Mouse (Mus musculus) adrenal gland, adult 2 months (tissue): ENCODE measurements at regions not wholly inside any gene's neighbourhood (a gene's known extent, or its start where the extent isn't known, plus 50 kb on each side); places are given as distances from the start of the nearest gene placed in this dataset.
A peak's percentile ranks its signal among the peaks of the same experiment; 100 is the strongest.

ENCODE experiments used
- DNase-seq: peaks from one replicate; pipeline ENCODE4 v3.0.0; 2021

- no peak for DNase-seq
Measured at GRCm38 (mm10) chr12:73491370-73491769, 54.8 kb downstream of the Tmem30b start.

DNA sequence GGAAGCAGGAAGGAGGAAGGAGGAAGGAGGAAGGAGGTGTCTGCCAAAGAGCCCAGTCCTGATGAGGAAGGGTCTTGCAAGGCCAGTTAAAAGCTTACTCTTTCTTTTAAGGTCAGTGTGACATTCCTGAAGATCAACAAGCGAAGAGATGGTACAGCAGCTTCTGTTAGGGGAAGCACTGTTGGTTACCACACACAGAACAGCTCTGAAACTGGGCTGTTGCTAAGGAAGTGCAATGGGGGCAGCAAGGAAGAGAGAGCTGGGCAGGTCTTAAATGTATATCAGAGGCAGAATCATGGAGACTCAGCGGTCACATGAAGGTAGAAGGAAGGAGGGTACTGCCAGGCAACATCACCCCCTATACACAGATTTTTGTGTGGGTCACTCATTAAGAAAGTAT, 63.3 kb downstream of the Tmem30b start:
- DNase-seq = no peak

DNA sequence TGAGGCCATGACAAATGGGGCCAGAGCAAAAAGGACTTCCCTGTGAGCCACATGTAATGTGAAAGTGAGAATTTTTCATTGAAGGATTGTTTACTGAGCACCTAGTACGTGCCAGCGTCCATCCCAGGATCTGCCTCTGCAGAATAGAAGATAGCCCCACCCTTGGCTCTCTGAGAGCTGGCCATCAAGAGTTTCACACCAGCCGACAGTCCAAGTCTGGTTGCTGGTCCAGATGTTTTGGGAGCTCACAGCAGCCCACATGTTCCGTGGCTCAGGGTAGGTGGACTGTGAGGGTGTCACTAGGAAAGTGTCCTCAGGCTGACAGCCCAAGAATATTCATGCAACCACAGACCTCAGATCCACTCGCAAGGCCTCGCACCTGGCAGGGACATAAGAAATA, 63.9 kb downstream of the Tmem30b start:
- DNase-seq = no peak

GRCm38 (mm10) chr12:73481705-73482104, 64.5 kb downstream of the Tmem30b start:
- no peak for DNase-seq

DNA sequence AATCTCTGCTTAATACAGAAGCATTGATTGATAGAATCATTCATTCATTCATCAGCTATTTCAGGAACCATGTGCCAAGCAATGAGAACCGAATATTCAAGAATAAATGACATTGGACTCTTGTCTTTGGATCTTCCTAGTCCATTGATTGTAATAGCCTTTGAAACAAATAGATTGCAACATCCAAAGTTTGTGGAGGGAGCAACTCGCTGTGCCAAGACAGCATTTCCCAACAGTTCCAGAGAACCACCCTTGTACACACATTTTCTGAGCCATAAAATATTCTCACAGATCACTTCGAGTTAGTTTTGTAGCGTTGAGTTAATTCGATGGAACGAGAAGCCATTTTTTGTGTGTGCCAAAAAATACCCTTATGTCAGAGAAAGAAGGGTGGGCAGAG, 65.0 kb downstream of the Tmem30b start:
- peak; percentile 28 for DNase-seq

GRCm38 (mm10) chr12:73480610-73480971, 65.6 kb downstream of the Tmem30b start:
- DNase-seq = no peak

GRCm38 (mm10) chr12:73479932-73480609, 66.1 kb downstream of the Tmem30b start:
- DNase-seq = no peak

GRCm38 (mm10) chr12:73478641-73479040, 67.6 kb downstream of the Tmem30b start:
- peak; percentile 21 for DNase-seq

DNA sequence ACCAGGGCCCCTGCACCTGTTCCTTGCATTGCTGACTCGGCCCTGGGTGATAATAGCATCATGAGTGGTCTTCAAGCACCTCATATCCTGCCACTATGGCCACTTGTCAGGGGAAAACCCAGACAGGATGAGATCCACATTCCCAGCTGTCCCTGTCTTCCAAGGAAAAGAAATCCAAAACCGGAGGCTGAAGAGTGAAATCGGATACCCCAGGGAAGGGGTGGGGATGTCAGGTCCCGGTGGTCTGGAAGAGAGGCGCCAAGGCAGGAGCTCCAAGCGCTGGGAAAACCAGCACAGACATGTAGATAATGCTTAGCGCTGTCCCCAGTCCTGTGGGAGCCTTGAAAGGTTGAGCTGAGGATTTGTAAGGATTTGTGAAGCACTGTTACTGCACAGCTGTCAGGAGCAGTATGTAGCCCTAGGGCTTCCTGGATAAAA, 69.8 kb downstream of the Tmem30b start:
- DNase-seq = no peak

- no peak for DNase-seq
Measured at GRCm38 (mm10) chr12:73475774-73476173, 70.4 kb downstream of the Tmem30b start.

DNA sequence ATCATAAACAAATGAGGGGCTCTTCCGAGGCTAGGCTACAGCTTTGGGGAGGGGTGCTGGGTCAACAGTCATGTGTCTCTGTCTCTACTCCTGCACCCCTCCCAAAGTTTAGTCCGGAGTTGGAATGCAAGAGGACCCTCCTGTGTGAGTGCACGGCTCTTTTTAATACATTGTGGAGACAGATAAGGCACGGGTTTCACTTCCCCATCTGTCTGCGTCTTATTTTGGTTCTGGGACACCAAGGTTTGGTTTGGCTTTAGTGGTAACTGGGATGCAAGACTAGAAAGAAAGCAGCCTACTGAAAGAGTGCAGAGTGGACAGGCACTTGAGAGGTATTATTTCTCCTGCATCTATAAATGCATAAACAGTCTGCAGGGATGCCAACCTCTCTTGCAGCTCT, 71.2 kb downstream of the Tmem30b start:
- no peak for DNase-seq

DNA sequence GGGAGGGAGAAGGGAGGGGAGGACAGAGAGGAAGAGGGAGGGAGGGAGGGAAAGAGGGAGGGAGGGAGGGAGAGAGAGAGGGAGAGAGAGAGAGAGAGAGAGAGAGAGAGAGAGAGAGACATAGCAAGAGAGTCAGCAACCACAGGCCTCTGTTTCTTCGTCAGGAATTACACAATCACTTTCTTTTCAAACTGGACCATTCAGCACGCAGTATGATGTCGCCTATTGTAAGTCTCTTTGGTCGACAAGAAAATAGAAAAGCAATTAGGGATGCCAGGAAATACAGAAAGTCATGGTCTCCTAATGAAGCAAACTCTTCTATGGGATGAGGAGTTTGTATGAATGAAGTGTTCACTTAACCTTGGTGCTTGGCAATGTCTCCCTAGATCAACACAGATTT, 73.1 kb downstream of the Tmem30b start:
- DNase-seq = no peak

GRCm38 (mm10) chr12:73471966-73472365, 74.2 kb downstream of the Tmem30b start:
- no peak for DNase-seq

DNA sequence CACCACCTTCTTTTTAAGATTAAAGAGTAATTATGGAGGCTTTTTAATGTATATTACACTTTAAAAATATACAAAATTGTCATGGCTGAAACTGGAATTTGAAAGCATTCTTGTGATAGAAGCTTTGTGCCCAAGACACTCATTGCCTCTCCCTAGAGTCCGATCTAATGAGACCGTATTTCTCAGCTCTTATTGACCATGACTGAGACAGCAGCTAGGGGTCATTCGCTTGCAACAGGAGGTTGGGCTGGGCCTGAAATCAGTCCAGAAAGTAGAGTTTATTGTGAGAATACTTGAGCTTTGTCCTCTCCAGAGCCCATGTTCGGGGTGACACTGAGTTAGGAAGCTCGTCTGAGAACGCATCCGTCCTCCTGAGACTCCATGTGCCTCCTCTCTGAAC, 79.7 kb downstream of the Tmem30b start:
- DNase-seq = no peak

DNA sequence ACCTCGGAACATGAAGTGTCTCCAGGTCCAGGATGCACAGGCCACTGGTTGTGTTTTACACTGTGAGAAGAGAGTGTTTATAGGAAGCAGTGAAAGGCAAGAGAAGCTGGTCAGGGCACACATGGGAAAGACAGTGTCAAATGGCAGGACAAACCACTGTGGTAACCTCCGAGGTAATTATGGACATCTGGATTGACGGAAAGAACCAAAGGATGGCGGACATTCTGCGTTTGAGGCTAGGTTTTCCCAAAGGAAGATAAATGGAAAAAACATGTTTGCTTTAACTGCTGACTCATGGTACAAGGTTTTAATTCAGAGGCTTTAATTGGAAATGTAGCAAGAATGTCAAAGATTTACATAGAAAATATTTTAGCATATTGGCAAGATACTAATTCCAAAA, 80.2 kb downstream of the Tmem30b start:
- DNase-seq = no peak

- DNase-seq = no peak
Measured at GRCm38 (mm10) chr12:73464311-73464710, 81.9 kb downstream of the Tmem30b start.

DNA sequence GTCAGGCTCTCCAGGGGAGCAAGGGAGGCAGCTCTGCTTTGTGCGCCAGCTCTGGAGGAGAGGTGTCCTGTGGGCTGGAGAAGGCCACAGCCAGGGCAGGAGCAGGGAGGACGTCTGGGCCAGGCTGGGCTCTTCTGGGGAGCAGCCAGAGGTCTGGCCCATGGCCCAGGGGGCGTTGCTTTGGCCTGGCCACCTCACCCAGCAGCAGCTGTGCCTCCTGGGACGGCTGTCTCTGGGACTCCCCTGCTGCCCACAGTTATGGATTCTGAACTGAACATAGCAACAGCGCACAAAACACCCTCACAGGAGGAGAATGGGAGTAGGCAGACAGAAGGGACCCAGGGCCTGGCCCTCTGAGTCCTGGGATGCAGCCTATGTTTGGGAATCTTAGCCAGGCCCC, 84.1 kb downstream of the Tmem30b start:
- DNase-seq = peak; percentile 83

DNA sequence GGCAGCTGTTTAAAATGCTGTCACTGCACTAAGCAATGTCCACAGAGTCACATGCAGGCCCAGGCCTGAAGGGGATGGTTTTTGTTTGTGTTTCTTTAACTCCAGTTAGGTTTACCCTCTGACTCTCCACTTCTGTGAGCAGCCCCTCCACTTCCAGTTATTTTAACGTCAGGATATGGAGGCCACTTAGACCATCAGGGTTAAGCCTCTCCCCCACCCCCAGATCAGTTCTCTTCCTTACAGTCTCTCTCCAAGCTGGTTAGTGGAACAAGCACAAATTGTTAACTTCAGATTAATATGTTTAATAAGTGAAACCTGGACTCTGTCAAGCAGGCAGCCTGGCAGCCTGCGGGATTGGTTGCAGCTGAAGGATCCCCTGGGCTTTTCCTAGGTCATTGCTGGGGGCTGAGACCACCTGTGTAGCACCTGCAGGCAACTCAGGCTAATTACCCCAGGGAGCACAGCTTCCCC, 85.9 kb downstream of the Tmem30b start:
- DNase-seq = no peak

DNA sequence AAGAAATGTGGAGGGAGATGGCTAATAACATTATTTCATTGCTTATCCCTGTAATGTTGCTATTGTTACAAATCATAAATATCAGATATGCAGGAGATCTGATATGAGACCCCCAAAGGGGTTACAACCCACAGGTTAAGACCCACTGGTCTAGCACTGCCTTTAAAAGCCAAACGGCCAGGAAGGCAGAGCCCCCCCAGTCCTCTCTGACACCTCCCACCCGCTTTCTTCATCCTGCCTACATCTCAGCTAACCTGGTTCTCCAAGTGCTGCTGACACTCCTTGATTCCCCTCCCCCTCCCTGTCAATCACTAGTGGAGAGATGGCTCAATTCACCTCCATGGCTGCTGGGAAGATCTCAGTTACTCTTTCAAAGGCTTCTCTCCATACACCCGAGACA, 94.9 kb downstream of the Tmem30b start:
- DNase-seq = no peak

DNA sequence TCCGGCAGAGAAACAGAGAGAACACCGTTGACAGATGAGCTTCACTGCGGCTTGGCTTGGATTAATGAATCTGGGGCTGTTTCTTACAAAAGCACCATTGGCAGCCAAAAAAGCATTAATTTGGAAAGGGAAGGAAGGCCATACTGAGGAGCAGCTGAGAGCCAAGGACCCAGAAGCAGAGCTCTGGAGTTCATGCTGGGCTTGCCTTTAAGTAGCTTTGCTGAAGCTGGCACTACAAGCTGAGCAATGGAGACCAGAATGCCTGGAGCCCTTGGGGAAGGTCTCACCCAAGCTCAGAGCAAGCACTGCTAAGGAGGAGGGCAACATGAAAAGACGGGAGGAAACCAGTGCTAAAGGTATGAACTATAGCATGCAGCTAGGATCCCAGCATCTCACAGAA, 95.7 kb downstream of the Tmem30b start:
- DNase-seq = no peak

GRCm38 (mm10) chr12:73449911-73450520, 96.2 kb downstream of the Tmem30b start:
- peak; percentile 39 for DNase-seq

DNA sequence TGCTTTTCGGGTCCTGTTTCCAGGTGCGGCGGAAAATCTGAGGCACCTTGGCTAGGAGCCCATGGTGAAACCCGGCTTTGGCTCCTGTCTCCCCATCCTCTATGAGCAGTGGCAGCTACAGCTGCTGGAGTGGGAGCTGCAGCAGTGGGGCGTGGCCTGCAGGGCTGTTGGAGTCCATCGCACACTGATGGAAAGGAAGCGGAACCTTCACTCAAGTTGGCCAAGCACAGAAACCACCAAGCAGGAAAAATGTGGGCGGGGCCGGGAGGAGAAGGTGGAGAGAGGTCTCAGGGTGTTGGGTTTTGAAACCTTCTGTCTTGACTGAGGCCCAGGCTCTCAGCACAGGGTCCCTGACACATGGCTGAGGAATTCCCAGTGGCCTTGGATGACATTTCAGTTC, 97.1 kb downstream of the Tmem30b start:
- DNase-seq = peak; percentile 81

GRCm38 (mm10) chr12:73448388-73448965, 97.7 kb downstream of the Tmem30b start:
- DNase-seq = no peak

DNA sequence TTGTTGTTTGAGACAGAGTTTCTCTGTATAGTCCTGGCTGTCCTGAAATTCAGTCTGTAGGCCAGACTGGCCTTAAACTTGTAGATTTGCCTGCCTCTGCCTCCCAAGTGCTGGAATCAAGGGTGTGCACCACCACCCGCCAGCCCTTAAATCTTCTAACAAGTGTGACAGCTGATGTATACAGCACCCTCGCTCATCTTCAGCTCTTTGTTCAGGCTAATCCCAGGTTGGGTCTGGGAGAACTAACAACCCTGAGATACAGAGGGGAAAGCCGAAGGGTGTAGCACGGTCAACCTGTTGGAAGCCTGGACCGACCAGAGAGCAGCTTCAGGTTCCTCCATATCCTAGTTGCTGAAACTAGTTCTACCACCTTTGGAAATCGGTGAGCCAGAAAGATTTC, 99.0 kb downstream of the Tmem30b start:
- no peak for DNase-seq
